In the genomic region with DNA sequence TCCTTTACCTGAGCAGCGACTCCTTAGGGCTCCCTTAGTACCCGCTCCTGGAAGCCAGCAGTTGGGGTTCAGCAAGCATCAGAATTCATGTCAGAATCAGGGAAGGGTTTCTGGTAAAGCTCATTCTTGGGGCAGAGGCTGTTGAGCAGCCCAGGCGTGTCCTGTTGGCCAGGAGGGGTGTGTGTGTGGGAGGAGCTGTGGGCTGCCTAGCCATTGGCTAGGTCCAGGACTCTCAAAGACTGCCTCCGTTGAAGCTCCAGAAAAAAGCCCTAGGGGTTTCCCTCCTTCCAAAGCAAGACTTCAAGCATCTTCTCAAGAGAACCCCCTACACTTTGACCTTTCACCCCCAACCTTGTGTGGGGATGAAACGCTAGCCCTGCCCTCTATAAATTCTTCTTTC, we compare ENCODE assay signal across 14 mouse cellular contexts. TPM values are rescaled to one million over a fixed set of nuclear protein-coding genes. Genes with fewer than 3 reads are reported as not detected.
A peak's percentile ranks its signal among the peaks of the same experiment; 100 is the strongest.
DNase-seq lines count a peak whose midpoint lies in the region; ATAC-seq lines count a peak whose summit lies in the region.
"Had no signal": no experiment of that assay in that cellular context is flagged by ENCODE, and none has a peak within 500 bp of the region (broad histone marks: within the 10 kb centered on the region; RNA-seq: fewer than 3 reads in every experiment).

Gene Gjb5, minus strand, starts transcription at position 164 of the 400 bp plus-strand sequence.

- H3K4me2 ChIP-seq in forebrain, embryonic 15.5 days (replicated peaks), result no peak within 1 kb of the TSS
- H3K4me2 ChIP-seq in limb, embryonic 11.5 days (ENCODE audit: low read depth, severe bottlenecking), result no peak within 1 kb of the TSS
- peak within 1 kb of the TSS; percentile 23; the same call in 1 of the 2 replicates for H3K4me2 ChIP-seq in stomach, embryonic 16.5 days (ENCODE audit: low read depth, low read length)

- H3K9ac ChIP-seq in forebrain, embryonic 15.5 days (replicated peaks), result no peak within 1 kb of the TSS
- H3K9ac ChIP-seq in limb, embryonic 11.5 days (ENCODE audit: low read length), result no peak within 1 kb of the TSS
- H3K9ac ChIP-seq in stomach, embryonic 16.5 days (ENCODE audit: low read length), result no peak within 1 kb of the TSS

- no peak for ATAC-seq in forebrain, embryonic 15.5 days (replicated peaks)
- 0 out of 2 replicates have a peak, but pooled peaks have one; percentile 67 for ATAC-seq in limb, embryonic 11.5 days (ENCODE audit: insufficient number of reproducible peaks, low FRiP score, low TSS enrichment, low read depth)
- ATAC-seq in stomach, embryonic 16.5 days (ENCODE audit: insufficient read depth, low FRiP score), result peak; percentile 63; the same call in 1 of the 2 replicates

- H3K36me3 ChIP-seq in forebrain, embryonic 10.5 days (replicated peaks), result no peaks in the 10 kb centered on the region
- H3K36me3 ChIP-seq in forebrain, embryonic 15.5 days, result no peaks in the 10 kb centered on the region
- H3K36me3 ChIP-seq in limb, embryonic 11.5 days (ENCODE audit: control insufficient read depth, insufficient read depth, low read length), result no peaks in the 10 kb centered on the region
- H3K36me3 ChIP-seq in stomach, embryonic 16.5 days (ENCODE audit: control insufficient read depth, insufficient read depth, low read length), result no peaks in the 10 kb centered on the region

- H3K27me3 ChIP-seq in forebrain, embryonic 10.5 days (ENCODE audit: poor library complexity, severe bottlenecking), result peaks cover 28% of the 10 kb centered on the region
- H3K27me3 ChIP-seq in forebrain, embryonic 15.5 days, result no peaks in the 10 kb centered on the region
- no peaks in the 10 kb centered on the region; the same call in 1 of the 2 replicates for H3K27me3 ChIP-seq in limb, embryonic 11.5 days (ENCODE audit: control insufficient read depth, insufficient read depth, low read length)
- no peaks in the 10 kb centered on the region for H3K27me3 ChIP-seq in stomach, embryonic 16.5 days (ENCODE audit: control insufficient read depth, insufficient read depth, low read length)

- WGBS in forebrain, embryonic 10.5 days, result 28% methylated on average over 5 of the region's 5 CpGs
- 24% methylated on average over 5 of the region's 5 CpGs for WGBS in forebrain, embryonic 15.5 days
- WGBS in limb, embryonic 11.5 days, result 15% methylated on average over 5 of the region's 5 CpGs
- WGBS in stomach, embryonic 16.5 days, result 16% methylated on average over 5 of the region's 5 CpGs

- H3K4me1 ChIP-seq in forebrain, embryonic 10.5 days, result peaks cover 35% of the 10 kb centered on the region
- no peaks in the 10 kb centered on the region for H3K4me1 ChIP-seq in forebrain, embryonic 15.5 days
- peaks cover 6% of the 10 kb centered on the region; the same call in 1 of the 2 replicates for H3K4me1 ChIP-seq in limb, embryonic 11.5 days (ENCODE audit: control insufficient read depth, insufficient read depth, low read length)
- H3K4me1 ChIP-seq in stomach, embryonic 16.5 days (ENCODE audit: control insufficient read depth, insufficient read depth, low read length), result peaks cover 9% of the 10 kb centered on the region

- 0 out of 2 replicates have a peak within 1 kb of the TSS, but pooled peaks have one; percentile 3 for H3K4me3 ChIP-seq in forebrain, embryonic 10.5 days
- no peak within 1 kb of the TSS for H3K4me3 ChIP-seq in forebrain, embryonic 15.5 days
- no peak within 1 kb of the TSS for H3K4me3 ChIP-seq in limb, embryonic 11.5 days (ENCODE audit: low read depth, low read length)
- H3K4me3 ChIP-seq in stomach, embryonic 16.5 days (replicated peaks; ENCODE audit: low read length), result no peak within 1 kb of the TSS
- H3K4me3 ChIP-seq: layer of hippocampus, adult 2 months had no signal

- H3K27ac ChIP-seq in forebrain, embryonic 10.5 days, result 0 out of 2 replicates have a peak within 1 kb of the TSS, but pooled peaks have one; percentile 7
- no peak within 1 kb of the TSS for H3K27ac ChIP-seq in forebrain, embryonic 15.5 days (replicated peaks)
- no peak within 1 kb of the TSS for H3K27ac ChIP-seq in limb, embryonic 11.5 days (replicated peaks; ENCODE audit: low read depth, low read length)
- H3K27ac ChIP-seq in stomach, embryonic 16.5 days (ENCODE audit: low read length), result no peak within 1 kb of the TSS
- H3K27ac ChIP-seq: layer of hippocampus, adult 2 months; macrophage had no signal

- DNase-seq in forebrain, embryonic 10.5 days (ENCODE audit: extremely low spot score, low spot score), result no peak
- peak; percentile 30 to 42 for DNase-seq in lung, adult 18-20 months
- no peak for DNase-seq in lung, postnatal 14 days
- no peak for DNase-seq in limb, embryonic 11.5 days (ENCODE audit: low spot score)
- DNase-seq in urinary bladder, postnatal 4 days (ENCODE audit: low spot score in 2 of 2), result no peak
- no peak for DNase-seq in adrenal gland, adult 8-10 months
- DNase-seq: thymus, postnatal 36 days had no signal

- H3K9me3 ChIP-seq in forebrain, embryonic 10.5 days, result no peaks in the 10 kb centered on the region
- H3K9me3 ChIP-seq in forebrain, embryonic 15.5 days, result no peaks in the 10 kb centered on the region
- no peaks in the 10 kb centered on the region for H3K9me3 ChIP-seq in limb, embryonic 11.5 days (ENCODE audit: control insufficient read depth, low read length)
- no peaks in the 10 kb centered on the region for H3K9me3 ChIP-seq in stomach, embryonic 16.5 days (replicated peaks; ENCODE audit: control insufficient read depth, low read length)

RNA-seq across cellular contexts. Expression of gene Gjb5, which starts in this region (rescaled TPM):
- polyA plus RNA-seq in forebrain, embryonic 10.5 days (2016; fragmentation: Nextera tagmentation; extraction: Ambion mirVana), result 0.58 and 0.82 TPM in 2 replicates
- 0.14 TPM in 1 of 2 replicates, not detected in the other for polyA plus RNA-seq in forebrain, embryonic 15.5 days (2015; fragmentation: Nextera tagmentation; extraction: Ambion mirVana)
- 0.82 and 0.88 TPM in 2 replicates for polyA plus RNA-seq in limb, embryonic 11.5 days (2014; fragmentation: Nextera tagmentation; extraction: Ambion mirVana)
- 0.81 and 0.90 TPM in 2 replicates for polyA plus RNA-seq in stomach, embryonic 16.5 days (2015; fragmentation: Nextera tagmentation; extraction: Ambion mirVana)
- under 1 TPM in 3 of 4 experiments, not detected in 1; 0.18 to 0.38 (median 0.21) TPM for total RNA-seq in adrenal gland, adult 8-10 months (2022)
- total RNA-seq: granulocyte monocyte progenitor cell, adult 5-6 weeks; hematopoietic stem cell, adult 5-6 weeks; layer of hippocampus, adult 2 months; left cerebral cortex, postnatal 25 days had no signal
- polyA plus RNA-seq: macrophage had no signal

Comparison
In these comparisons a context has a peak if more than half of its experiments do, and no peak if none do; other contexts are left out.
1. DNase-seq: peak in lung, adult 18-20 months (2 of 2); none in forebrain, embryonic 10.5 days (single experiment), lung, postnatal 14 days (single experiment), limb, embryonic 11.5 days (single experiment), urinary bladder, postnatal 4 days (0 of 2) and adrenal gland, adult 8-10 months (single experiment).
2. Peak in ATAC-seq in limb, embryonic 11.5 days; RNA of the gene not detected or under 1 TPM.
3. Peak in ATAC-seq and H3K4me2 ChIP-seq in stomach, embryonic 16.5 days; RNA of the gene not detected or under 1 TPM.